Mouse (Mus musculus): ENCODE results near the gene Tulp2. TPM values are rescaled to one million over a fixed set of nuclear protein-coding genes. Genes with fewer than 3 reads are reported as not detected.

The Tulp2 gene
- total and polyA plus RNA-seq, 3 experiments, result 1.1 to 1.2 TPM; not detected in 1

GRCm38 (mm10) chr7:45538163-45539041 lies 56.7 kb downstream of the Tulp2 start:
- Histone ChIP-seq H3K27ac (ENCODE audit: control insufficient read depth, low read depth, low read length) (no peak overlapping the region), H3K9me3 (replicated peaks; ENCODE audit: insufficient read depth, low read length) (no peaks in the 10 kb centered on the region), H3K4me1 (ENCODE audit: control insufficient read depth in 1 of 2, insufficient read depth in 2 of 2, low read length in 2 of 2) (no peaks in the 10 kb centered on the region), H3K9ac (ENCODE audit: control insufficient read depth, low read depth, low read length, poor library complexity, severe bottlenecking) (no peak overlapping the region), H3K36me3 (ENCODE audit: control insufficient read depth in 1 of 2, insufficient read depth in 2 of 2, low read length in 2 of 2) (no peaks in the 10 kb centered on the region), H3K4me3 (ENCODE audit: control insufficient read depth in 1 of 2, insufficient read depth in 1 of 2, low read depth in 2 of 2, low read length in 2 of 2) (no peak overlapping the region), H3K27me3 (ENCODE audit: control insufficient read depth in 1 of 2, insufficient read depth in 2 of 2, low read length in 2 of 2) (0 out of 4 replicates have a peak, but pooled peaks cover 0 to 6% of the 10 kb centered on the region in 2 experiments), H3K79me2 (ENCODE audit: control insufficient read depth, insufficient read depth, low read length, poor library complexity) (no peaks in the 10 kb centered on the region)
- no peak for DNase-seq (ENCODE audit: low read depth, low spot score)
- TF ChIP-seq ELF1 (IDR thresholded peaks at IDR 0.05; ENCODE audit: low read depth, low read length) (no peak), ZKSCAN1 (IDR thresholded peaks at IDR 0.05; ENCODE audit: low read depth, low read length) (no peak), KAT2A (conservative IDR thresholded peaks at IDR 0.05; ENCODE audit: low read depth, low read length) (no peak), CTCF (IDR thresholded peaks at IDR 0.05 in 2 of 3, conservative IDR thresholded peaks at IDR 0.05 in 1 of 3; ENCODE audit: control insufficient read depth in 1 of 3, insufficient read depth in 1 of 3, low read depth in 2 of 3, low read length in 3 of 3, poor library complexity in 1 of 3, severe bottlenecking in 1 of 3) (peak in 1 of 3 experiments; percentile 23; a peak in 1 of 6 replicates), HCFC1 (IDR thresholded peaks at IDR 0.05; ENCODE audit: low read depth, low read length) (peak; percentile 57; the same call in 1 of the 2 replicates)

- no peak for DNase-seq (ENCODE audit: low read depth, low spot score)
- Histone ChIP-seq H3K4me3 (ENCODE audit: control insufficient read depth in 1 of 2, insufficient read depth in 1 of 2, low read depth in 2 of 2, low read length in 2 of 2) (no peak overlapping the region), H3K4me1 (ENCODE audit: control insufficient read depth in 1 of 2, insufficient read depth in 2 of 2, low read length in 2 of 2) (no peaks in the 10 kb centered on the region), H3K79me2 (ENCODE audit: control insufficient read depth, insufficient read depth, low read length, poor library complexity) (no peaks in the 10 kb centered on the region), H3K9me3 (replicated peaks; ENCODE audit: insufficient read depth, low read length) (no peaks in the 10 kb centered on the region), H3K27me3 (ENCODE audit: control insufficient read depth in 1 of 2, insufficient read depth in 2 of 2, low read length in 2 of 2) (0 out of 4 replicates have a peak, but pooled peaks cover 0 to 6% of the 10 kb centered on the region in 2 experiments), H3K9ac (ENCODE audit: control insufficient read depth, low read depth, low read length, poor library complexity, severe bottlenecking) (no peak overlapping the region), H3K27ac (ENCODE audit: control insufficient read depth, low read depth, low read length) (no peak overlapping the region), H3K36me3 (ENCODE audit: control insufficient read depth in 1 of 2, insufficient read depth in 2 of 2, low read length in 2 of 2) (no peaks in the 10 kb centered on the region)
- TF ChIP-seq MYC (IDR thresholded peaks at IDR 0.05; ENCODE audit: low read depth, low read length) (no peak), ZKSCAN1 (IDR thresholded peaks at IDR 0.05; ENCODE audit: low read depth, low read length) (no peak), RAD21 (IDR thresholded peaks at IDR 0.05; ENCODE audit: low read depth, low read length) (no peak), MEF2A (IDR thresholded peaks at IDR 0.05; ENCODE audit: extremely low read depth, insufficient replicate concordance, low read depth, low read length, poor library complexity, severe bottlenecking) (no peak), CHD2 (IDR thresholded peaks at IDR 0.05; ENCODE audit: low read length) (no peak), JUND (IDR thresholded peaks at IDR 0.05; ENCODE audit: low read depth, low read length) (no peak), GATA1 (IDR thresholded peaks at IDR 0.05; ENCODE audit: low read depth, low read length) (no peak), MAX (IDR thresholded peaks at IDR 0.05; ENCODE audit: low read length) (no peak), CHD1 (IDR thresholded peaks at IDR 0.05; ENCODE audit: low read depth, low read length) (no peak), USF2 (IDR thresholded peaks at IDR 0.05; ENCODE audit: borderline replicate concordance in 1 of 2, insufficient read depth in 1 of 2, low read depth in 1 of 2, low read length in 2 of 2) (no peak), MAZ (IDR thresholded peaks at IDR 0.05; ENCODE audit: low read depth, low read length) (no peak), POLR2A (IDR thresholded peaks at IDR 0.05; ENCODE audit: control insufficient read depth in 1 of 2, insufficient read depth in 1 of 2, low read depth in 1 of 2, low read length in 2 of 2, poor library complexity in 1 of 2) (no peak), SMC3 (IDR thresholded peaks at IDR 0.05; ENCODE audit: low read depth, low read length) (no peak), NELFE (IDR thresholded peaks at IDR 0.05; ENCODE audit: low read depth, low read length) (no peak), TCF12 (IDR thresholded peaks at IDR 0.05; ENCODE audit: low read depth, low read length) (no peak), EP300 (IDR thresholded peaks at IDR 0.05; ENCODE audit: low read depth in 1 of 2, low read length in 2 of 2) (no peak), NRF1 (IDR thresholded peaks at IDR 0.05; ENCODE audit: insufficient read depth, low read depth, low read length, poor library complexity, severe bottlenecking) (no peak), TAL1 (IDR thresholded peaks at IDR 0.05; ENCODE audit: low read length) (no peak), POLR2AphosphoS2 (IDR thresholded peaks at IDR 0.05; ENCODE audit: low read length) (no peak)
These were observed 57.4 kb downstream of the Tulp2 start for GRCm38 (mm10) chr7:45539095-45539494.

Measured in MEL (cell line).